8 mouse cellular contexts compared by ENCODE assay signal in the genomic region with DNA sequence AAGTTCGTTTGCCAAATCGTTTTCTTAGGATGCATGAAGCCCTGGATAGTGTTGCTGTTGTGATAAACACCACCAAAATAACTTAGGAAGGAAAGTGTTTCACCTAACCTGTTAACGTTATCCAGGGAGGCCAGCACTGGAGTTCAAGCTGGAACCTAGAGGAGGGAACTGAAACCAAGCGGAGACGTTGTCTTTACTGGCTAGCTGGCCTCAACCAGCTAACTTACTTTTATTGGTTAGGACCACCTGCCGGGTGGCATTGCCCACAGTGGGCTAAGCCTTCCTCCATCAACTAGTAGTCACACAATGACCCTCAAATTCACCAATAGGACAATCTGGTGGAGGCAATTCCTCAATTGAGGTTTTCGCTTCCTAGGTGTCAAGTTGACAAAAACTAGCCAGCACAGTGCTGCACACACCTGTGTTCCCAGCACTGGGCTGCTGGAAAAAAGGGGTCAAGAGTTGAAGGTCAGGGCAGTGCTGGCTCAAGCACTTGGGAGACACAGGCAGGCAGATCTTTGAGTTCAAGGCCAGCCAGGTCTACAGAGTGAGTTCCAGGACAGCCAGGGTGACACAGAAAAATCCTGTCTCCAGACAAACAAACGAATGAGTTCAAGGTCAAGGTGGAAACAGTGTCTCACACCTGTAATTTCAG. TPM values are rescaled to one million over a fixed set of nuclear protein-coding genes. Genes with fewer than 3 reads are reported as not detected.
DNase-seq lines count a peak whose midpoint lies in the region; ATAC-seq and TF ChIP-seq lines count a peak whose summit lies in the region.

No protein-coding gene starts in this region.

- H3K9me3 ChIP-seq in kidney, postnatal 0 days (replicated peaks; ENCODE audit: low read length) = no peaks in the 10 kb centered on the region
- H3K9me3 ChIP-seq in forebrain, embryonic 13.5 days (replicated peaks) = no peaks in the 10 kb centered on the region
- H3K9me3 ChIP-seq in liver, embryonic 13.5 days (replicated peaks) = no peaks in the 10 kb centered on the region

- TF ChIP-seq CTCF in kidney, postnatal 0 days (IDR thresholded peaks at IDR 0.05; ENCODE audit: low read depth) = no peak

- H3K9ac ChIP-seq in kidney, postnatal 0 days (ENCODE audit: low read depth, low read length) = no peak overlapping the region
- H3K9ac ChIP-seq in forebrain, embryonic 13.5 days = no peak overlapping the region
- H3K9ac ChIP-seq in liver, embryonic 13.5 days = peak overlapping the region; percentile 84; the same call in 1 of the 2 replicates

- ATAC-seq in kidney, postnatal 0 days (replicated peaks; ENCODE audit: low FRiP score, low read depth) = no peak
- 0 out of 2 replicates have a peak, but pooled peaks have one; percentile 11 for ATAC-seq in forebrain, embryonic 13.5 days
- ATAC-seq in liver, embryonic 13.5 days (ENCODE audit: low read depth) = no peak

- no peak overlapping the region for H3K27ac ChIP-seq in kidney, postnatal 0 days
- H3K27ac ChIP-seq in forebrain, embryonic 13.5 days = no peak overlapping the region
- 0 out of 2 replicates have a peak overlapping the region, but pooled peaks have one; percentile 4 for H3K27ac ChIP-seq in liver, embryonic 13.5 days

- 58% methylated on average over 8 of the region's 8 CpGs for WGBS in kidney, postnatal 0 days
- 70% methylated on average over 8 of the region's 8 CpGs for WGBS in forebrain, embryonic 13.5 days
- WGBS in liver, embryonic 13.5 days (ENCODE audit: insufficient replicate concordance) = 62% methylated on average over 8 of the region's 8 CpGs

- H3K27me3 ChIP-seq in kidney, postnatal 0 days (ENCODE audit: insufficient read depth, low read length) = no peaks in the 10 kb centered on the region
- 0 out of 2 replicates have a peak, but pooled peaks cover 3% of the 10 kb centered on the region for H3K27me3 ChIP-seq in forebrain, embryonic 13.5 days
- H3K27me3 ChIP-seq in liver, embryonic 13.5 days = no peaks in the 10 kb centered on the region

- peak overlapping the region; percentile 81; the same call in 1 of the 2 replicates for H3K4me2 ChIP-seq in kidney, postnatal 0 days (ENCODE audit: low read length)
- H3K4me2 ChIP-seq in forebrain, embryonic 13.5 days = peak overlapping the region; percentile 85
- H3K4me2 ChIP-seq in liver, embryonic 13.5 days = peak overlapping the region; percentile 80

- H3K4me3 ChIP-seq in kidney, postnatal 0 days (replicated peaks; ENCODE audit: low read depth, low read length) = no peak overlapping the region
- H3K4me3 ChIP-seq in forebrain, embryonic 13.5 days = peak overlapping the region; percentile 88; the same call in 1 of the 2 replicates
- H3K4me3 ChIP-seq in liver, embryonic 13.5 days (replicated peaks) = peak overlapping the region; percentile 78

- peaks cover 10% of the 10 kb centered on the region for H3K4me1 ChIP-seq in kidney, postnatal 0 days (replicated peaks; ENCODE audit: insufficient read depth, low read length)
- peaks cover 15% of the 10 kb centered on the region for H3K4me1 ChIP-seq in forebrain, embryonic 13.5 days
- peaks cover 23% of the 10 kb centered on the region for H3K4me1 ChIP-seq in liver, embryonic 13.5 days (replicated peaks)

- no peak for DNase-seq in kidney, postnatal 0 days (ENCODE audit: low spot score)
- no peak for DNase-seq in kidney, postnatal 36 days
- DNase-seq in R1 (ENCODE audit: low read depth, low spot score) = peak; percentile 81
- DNase-seq in liver, embryonic 13.5 days = no peak
- DNase-seq in adipocyte (ENCODE audit: low spot score) = no peak
- DNase-seq in gastrocnemius, postnatal 10 days = no peak
- DNase-seq in layer of hippocampus, postnatal 10 days (ENCODE audit: low spot score in 2 of 2) = no peak

- peaks cover 12% of the 10 kb centered on the region; the same call in 1 of the 2 replicates for H3K36me3 ChIP-seq in kidney, postnatal 0 days (ENCODE audit: insufficient read depth, low read length)
- H3K36me3 ChIP-seq in forebrain, embryonic 13.5 days (ENCODE audit: poor library complexity, severe bottlenecking) = peaks cover 18% of the 10 kb centered on the region
- peaks cover 27% of the 10 kb centered on the region for H3K36me3 ChIP-seq in liver, embryonic 13.5 days

RNA-seq across cellular contexts. Expression of gene Tomm5, which starts 0.7 kb away (rescaled TPM):
- 313 and 347 TPM in 2 replicates for polyA plus RNA-seq in kidney, postnatal 0 days (2015; fragmentation: Nextera tagmentation; extraction: Ambion mirVana)
- polyA plus RNA-seq in forebrain, embryonic 13.5 days (2015; fragmentation: Nextera tagmentation; extraction: Ambion mirVana) = 173 and 181 TPM in 2 replicates
- 259 and 263 TPM in 2 replicates for polyA plus RNA-seq in liver, embryonic 13.5 days (2015; fragmentation: Nextera tagmentation; extraction: Ambion mirVana)
- total RNA-seq in gastrocnemius, postnatal 10 days (2021) = 10 to 100 TPM; 76.8 to 83.7 TPM
- total RNA-seq in layer of hippocampus, postnatal 10 days (2021) = 10 to 100 TPM; 61.4 to 69.8 TPM

RNA-seq across cellular contexts. Expression of gene Fbxo10, which starts 24.2 kb away (rescaled TPM):
- polyA plus RNA-seq in kidney, postnatal 0 days (2015; fragmentation: Nextera tagmentation; extraction: Ambion mirVana) = 10.7 and 10.9 TPM in 2 replicates
- 14.2 and 16.4 TPM in 2 replicates for polyA plus RNA-seq in forebrain, embryonic 13.5 days (2015; fragmentation: Nextera tagmentation; extraction: Ambion mirVana)
- 3.9 and 4.5 TPM in 2 replicates for polyA plus RNA-seq in liver, embryonic 13.5 days (2015; fragmentation: Nextera tagmentation; extraction: Ambion mirVana)
- total RNA-seq in gastrocnemius, postnatal 10 days (2021) = 1 to 10 TPM; 6.6 to 8.0 TPM
- 10 to 100 TPM; 31.6 to 35.5 TPM for total RNA-seq in layer of hippocampus, postnatal 10 days (2021)
